Mouse (Mus musculus): Measurements from ENCODE around the gene Pcbp4.

Pcbp4 gene

DNA sequence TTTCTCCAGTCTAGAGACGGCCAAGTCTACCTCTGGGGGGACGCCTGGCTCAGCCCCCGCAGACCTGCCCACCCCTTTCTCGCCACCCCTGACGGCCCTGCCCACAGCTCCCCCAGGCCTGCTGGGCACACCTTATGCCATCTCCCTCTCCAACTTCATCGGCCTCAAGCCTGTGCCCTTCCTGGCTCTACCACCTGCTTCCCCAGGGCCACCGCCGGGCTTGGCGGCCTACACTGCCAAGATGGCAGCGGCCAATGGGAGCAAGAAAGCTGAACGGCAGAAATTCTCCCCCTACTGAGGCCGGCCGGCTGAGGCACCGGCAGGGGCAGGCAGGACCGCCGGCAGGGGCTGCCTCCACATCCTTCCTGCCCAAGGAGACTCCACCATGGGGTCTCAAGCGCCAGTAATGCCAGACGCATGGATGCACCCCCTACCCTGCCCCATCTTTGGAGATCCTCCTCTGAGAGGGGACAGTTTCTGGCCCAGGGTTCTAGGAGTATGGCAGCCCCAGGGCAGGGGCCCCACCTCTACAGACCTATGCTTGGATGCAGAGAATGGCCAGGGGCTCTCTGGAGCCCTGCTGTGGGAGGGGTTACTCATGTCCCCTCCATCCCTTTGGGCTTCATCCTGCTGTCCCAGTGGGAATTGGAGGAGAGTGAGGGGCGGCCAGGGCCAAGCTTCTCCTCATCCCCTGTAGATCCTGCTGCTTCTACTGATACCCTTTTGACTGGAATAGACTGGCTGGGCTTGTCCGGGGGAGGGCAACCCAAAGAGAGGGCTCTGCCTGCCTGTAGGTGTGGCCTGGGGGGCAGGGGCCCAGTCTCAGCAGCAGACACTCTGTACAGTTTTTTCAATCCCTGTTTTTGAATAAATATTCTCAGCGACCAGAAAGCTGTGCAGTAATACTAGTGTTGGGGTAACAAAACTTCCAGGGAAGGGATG, 10.3 kb downstream of the Pcbp4 start:
- DNase-seq (ENCODE audit: low spot score in 2 of 2) = no peak

DNA sequence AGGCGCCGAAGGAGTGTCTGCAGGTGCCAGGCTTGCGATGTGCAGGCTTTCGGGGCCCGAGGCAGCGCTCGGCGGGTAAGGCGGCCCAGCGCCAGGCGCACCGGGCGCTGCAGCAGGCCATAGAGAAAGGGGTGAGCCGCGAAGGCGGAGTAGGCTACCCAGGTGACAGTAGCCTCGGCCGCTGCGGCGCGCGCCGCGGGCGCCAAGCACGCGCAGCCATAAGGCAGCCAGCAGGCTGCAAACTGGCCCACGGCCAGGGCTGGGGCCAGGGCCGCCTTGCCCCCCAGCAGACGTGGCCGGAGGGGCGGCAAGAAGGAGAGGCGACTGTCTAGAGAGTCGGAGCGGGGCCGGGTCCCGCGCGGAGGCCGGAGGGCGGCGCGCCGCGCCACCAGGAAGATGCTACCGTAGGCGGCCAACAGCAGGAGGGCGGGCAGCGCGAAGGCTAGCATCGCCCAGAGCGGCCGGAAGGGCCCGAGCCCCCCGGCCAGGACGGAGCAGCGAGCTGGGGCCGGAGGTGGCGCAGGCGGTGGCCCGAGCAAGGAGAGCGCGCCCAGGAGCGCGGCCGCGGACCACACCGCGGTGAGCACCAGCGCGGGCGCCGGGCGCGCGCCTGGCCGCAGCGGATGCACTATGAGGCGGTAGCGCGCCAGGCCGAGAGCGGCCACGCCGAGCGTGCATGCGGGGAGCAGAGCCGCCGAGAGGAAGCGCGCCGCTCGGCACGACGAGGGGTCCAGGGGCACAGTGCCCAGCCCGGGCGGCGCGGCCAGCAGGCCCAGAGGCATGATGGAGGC, 11.9 kb downstream of the Pcbp4 start:
- no peak for DNase-seq (ENCODE audit: low spot score in 2 of 2)

DNA sequence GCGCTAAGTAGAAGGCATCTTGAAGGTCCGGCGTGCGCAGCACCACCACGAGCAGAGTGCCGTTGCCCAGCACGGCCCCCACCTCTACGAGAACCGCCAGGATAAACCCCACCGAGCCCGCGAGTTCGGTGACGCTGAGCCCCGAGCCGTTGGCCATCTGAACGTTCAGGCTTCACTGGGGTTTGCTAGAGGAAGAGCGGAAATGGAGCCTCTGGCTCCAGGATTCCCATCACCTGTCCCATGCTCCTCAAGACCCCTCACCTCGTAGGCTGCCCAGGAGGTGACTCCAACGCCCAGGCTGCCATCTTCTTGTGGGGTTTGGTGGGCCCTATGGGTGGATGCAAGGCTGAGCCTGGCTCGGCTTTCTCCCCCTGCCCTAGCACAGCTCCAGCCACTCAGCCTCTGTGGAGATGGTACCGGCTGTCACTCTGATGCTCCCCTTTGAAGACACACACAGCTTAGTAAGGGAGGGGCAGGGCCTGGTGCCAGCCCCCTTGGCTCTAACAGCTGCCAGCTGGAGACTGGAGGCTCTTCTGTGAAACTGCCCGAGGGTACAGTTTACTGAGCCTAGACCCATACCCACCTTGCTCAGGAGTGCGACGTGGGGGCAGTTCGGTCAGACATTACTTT, 12.6 kb downstream of the Pcbp4 start, which contains the start of gene Gpr62:
Gene Gpr62 (minus strand): TSS at position 368 of the 630 bp plus-strand sequence.
- no peak for DNase-seq (ENCODE audit: low spot score in 2 of 2)

DNA sequence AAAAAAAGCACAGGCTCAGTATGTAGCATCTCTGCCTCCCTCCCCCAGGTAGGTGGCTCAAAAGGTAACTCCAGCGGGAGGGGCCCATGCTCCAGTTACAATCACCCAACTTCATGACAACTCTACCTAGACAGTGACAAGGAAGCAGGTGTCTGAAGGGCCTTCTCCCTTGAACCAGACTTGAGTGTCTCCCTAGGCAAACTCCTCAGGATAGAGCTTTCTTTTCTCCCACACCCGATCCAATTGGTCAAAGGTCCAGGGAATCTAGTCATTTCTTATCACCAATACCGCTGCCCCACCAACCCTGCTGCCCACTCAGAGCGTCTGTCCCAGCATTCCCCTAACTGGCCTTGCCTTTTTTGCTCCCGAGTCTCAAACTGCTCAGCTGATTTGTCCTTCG, 13.6 kb downstream of the Pcbp4 start:
- DNase-seq (ENCODE audit: low spot score in 2 of 2) = no peak

DNA sequence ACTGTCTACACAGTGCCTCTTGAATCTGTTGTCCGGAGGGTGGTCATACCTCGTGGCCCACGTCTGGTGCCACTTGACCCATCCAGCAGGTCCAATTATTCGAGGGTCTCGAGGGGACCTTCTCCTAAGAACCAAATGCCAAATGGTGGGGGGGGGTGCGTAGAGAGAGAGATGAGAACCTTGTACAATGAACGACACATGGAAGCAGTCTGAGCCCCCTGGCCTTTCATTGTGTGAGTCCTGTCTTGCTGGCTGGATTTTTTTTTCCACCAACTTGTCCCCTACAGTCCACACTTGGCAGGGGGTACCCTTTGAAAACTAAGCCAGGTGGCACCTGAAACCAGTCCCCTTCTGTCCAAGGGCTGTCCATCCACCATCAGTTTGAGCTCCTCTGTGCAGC, 14.7 kb downstream of the Pcbp4 start:
- no peak for DNase-seq (ENCODE audit: low spot score in 2 of 2)

DNA sequence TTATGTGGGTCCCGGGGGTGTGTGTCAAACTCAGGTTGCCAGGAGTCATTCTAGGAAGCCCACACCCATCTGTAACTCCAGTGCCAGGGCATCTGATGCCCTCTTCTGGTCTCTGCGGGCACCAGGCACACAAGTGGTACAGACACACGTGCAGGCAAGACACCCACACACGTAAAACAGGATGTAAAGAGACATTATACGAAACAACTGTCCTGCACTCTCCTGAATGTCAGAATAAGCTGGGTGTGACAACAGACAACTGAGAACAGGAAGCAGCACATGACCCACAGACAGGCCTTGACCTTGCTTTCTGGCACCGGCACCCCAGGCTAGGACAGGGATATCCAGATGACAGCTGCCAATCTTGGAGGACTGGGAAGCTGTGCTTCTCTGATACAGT, 16.2 kb downstream of the Pcbp4 start:
- no peak for DNase-seq (ENCODE audit: low spot score in 2 of 2)

DNA sequence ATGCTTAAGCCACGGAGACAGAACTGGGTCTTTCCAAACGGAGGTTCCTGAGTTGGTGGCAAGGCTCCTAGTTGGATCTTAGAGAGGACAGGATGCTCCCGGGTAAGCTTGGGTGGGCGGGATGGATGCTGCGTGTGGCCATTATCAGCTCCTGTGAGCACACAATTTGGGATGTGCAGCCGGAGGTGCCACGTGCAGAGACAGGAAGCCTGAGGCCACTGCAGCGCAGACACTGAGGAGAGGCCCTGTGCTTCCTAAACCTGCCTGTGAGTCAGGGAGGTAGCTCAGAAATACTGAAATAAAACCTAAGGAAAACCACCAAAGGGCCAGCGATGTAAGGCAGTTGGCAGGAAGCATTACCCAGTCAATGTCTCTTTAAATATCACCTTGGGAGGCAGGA, 16.7 kb downstream of the Pcbp4 start:
- no peak for DNase-seq (ENCODE audit: low spot score in 2 of 2)

DNA sequence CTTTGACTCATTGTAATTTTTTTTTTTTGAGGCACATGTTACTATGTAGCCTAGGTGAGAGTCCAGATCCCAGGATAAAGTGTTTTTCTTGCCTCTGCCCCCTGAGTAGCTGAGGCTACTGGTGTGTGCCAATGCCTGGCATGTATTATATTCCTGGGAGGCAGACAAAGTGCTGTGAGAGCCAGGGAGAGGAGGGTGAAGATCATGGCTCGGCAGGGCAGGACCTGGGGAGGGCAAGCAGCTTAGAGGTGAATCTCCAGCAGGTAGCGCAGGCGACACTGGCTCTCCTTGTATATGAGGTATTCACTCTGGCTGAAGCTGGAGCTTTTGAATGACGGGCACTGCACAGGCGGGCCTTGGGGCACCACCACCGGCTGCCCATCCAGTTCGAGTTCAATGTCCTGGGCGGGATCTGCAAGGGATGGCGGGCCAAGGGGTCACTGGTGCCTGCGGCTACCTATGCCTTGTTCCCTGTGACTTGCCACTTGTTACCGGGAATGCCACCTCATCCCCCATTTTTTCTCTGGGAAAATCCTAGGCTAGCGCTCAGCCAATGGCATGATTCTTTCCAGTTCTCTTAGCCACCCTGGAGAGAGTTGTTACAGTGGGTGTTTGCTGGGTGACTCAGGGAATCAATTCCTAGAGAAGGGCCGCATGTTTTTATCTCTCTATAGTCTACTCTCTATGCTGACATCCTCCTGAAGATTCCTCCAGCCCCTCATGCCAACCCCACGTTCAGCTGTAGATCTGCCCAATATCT, 18.1 kb downstream of the Pcbp4 start:
- DNase-seq (ENCODE audit: low spot score in 2 of 2) = no peak

DNA sequence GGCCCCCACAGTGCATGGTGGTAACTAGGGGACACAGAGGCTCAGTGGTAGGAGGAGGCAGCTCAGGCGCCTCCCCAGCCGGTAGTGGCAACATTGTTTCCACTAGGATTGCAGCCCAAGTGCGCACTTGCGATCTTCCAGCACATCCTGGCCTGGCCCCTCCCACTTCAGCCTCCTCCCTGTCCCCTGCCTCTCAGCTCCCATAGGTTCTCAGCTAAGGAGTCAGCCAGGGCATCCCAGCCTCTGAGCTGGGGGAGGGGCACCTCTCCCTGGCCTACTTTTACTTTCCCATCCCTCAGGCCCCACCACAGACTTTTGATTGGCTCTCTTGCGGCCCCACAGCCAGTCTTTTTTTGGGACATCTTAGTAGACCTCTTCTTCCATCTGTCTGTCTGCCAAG, 18.8 kb downstream of the Pcbp4 start:
- DNase-seq (ENCODE audit: low spot score in 2 of 2) = no peak

DNA sequence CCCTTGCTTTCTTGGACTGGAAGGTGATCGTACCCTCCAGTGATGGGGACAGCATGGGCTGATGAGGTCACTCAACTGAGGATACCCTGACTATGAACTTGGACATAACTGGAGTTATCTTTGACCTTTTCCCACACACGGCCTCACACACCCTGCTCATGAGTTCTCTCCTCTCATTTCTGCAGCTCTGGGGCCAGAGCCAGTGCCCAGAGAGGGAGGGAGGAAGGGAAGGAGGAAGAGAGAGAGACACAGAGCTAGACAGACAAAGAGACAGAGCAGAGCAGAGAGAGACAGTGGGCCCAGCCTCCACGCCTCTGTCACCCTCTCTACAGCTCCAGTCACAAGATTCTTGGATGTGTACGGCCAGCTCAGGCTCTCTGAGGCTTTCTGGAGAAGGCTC, 19.2 kb downstream of the Pcbp4 start:
- no peak for DNase-seq (ENCODE audit: low spot score in 2 of 2)

DNA sequence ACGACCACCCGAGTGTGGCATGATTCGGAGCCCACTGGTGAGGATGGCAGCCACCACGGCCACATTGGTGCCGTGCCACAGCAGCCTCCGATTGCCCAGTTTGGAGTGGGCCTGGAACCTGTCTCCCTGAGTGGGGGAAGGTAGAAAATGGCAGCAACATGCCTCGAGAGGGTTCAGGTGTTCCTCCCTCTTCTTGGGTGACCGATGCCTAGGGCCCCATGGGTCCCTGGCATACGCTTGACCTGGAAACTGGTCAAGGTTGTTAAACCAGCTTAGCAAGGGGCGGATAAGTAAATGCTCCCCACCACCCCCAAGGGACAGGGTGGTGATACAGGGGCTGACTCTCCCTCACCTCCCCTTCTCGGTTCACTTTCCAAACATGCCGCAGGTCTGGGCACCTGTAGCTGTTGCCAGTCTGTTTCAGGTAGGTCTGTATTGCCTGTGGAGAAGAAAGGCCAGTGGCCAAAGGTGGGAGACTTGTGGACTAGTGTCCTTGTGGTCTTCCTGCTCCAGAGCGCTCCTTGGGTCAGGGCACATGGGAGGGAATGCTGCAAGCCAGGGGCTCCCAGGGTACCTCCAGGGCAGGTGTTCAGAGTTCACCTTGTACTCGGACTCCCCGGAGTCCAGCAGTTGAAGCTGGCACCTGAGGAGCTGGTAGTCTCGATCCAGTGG, 20.1 kb downstream of the Pcbp4 start:
- peak in 1 of 2 experiments; percentile 60 for DNase-seq (ENCODE audit: low spot score in 2 of 2)

DNA sequence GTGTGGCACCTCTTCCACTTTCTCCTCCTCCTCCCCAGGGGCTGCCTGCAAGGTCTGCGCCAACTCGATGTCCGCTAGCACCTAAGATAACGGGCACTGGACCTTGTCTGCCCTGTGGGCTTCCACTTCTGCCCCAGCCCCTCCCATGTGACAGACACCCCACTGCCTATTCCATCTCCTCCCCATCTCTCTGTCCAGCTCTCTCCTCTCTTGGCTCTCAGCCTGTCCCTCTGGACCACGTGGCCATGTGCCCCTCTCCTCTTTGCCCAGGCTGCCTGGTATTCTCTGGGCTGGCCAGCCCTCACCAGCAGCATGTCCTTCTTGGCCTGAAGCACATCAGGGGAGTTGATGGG, 20.6 kb downstream of the Pcbp4 start:
- DNase-seq (ENCODE audit: low spot score in 2 of 2) = peak; percentile 11 to 62

DNA sequence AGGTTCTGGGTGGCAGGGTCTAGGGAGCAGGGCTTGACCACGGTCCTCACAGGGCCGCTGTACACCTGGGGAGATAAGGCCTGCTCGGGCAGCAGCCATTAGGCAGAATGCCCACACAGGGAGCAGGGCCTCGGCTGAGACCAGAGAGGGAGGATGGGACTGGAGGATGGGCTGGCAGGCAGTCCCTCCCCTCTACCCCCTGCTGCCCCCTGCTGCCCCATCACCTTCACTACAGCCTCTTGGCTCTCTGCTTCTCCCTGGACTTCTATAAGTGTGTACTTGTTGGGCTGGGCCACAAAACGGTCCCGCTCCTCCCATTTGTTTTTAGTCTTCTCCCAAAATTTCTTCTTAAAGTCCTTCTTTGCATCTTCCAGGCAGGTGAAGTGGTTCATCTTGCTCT, 21.4 kb downstream of the Pcbp4 start:
- peak; percentile 66 to 87 for DNase-seq (ENCODE audit: low spot score in 2 of 2)

DNA sequence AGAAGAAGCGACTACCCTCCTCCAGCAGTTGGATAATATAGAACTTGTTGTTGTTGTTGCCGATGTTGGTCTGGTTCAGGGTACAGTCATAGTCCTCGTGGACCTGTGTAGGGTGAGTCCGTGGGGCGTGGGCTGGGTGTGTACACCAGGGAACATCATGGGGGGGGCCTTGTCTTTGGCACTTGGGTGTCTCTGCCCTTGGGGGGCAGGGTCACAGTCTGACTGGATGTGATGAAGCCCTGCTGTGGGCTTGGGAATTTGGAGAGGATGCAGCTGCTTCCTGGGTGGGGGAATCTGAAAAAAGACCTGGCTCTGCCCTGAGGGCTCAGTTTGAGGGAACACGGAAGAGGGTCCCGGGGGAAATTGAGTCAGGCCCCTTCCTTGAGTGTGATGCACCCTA, 22.0 kb downstream of the Pcbp4 start:
- DNase-seq (ENCODE audit: low spot score in 2 of 2) = peak; percentile 12 to 63

DNA sequence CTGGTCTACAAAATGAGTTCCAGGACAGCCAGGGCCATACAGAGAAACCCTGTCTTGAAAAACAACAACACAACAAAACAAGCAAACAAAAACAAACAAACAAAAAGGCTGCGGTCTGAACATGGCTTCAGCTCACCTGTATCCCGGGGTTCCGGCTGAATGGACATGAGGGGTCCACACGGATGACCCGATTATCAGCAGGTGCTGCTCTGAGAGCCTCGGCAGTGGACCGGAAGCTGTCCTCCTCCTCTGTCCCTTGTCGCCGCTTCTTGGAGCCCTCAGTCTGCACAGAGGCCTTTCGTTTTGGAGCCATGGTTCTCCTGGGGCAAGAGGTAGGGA, 22.5 kb downstream of the Pcbp4 start, which contains the start of gene Rrp9:
Gene Rrp9 (plus strand): TSS at position 301 of the 339 bp plus-strand sequence.
- no peak for DNase-seq (ENCODE audit: low spot score in 2 of 2)

DNA sequence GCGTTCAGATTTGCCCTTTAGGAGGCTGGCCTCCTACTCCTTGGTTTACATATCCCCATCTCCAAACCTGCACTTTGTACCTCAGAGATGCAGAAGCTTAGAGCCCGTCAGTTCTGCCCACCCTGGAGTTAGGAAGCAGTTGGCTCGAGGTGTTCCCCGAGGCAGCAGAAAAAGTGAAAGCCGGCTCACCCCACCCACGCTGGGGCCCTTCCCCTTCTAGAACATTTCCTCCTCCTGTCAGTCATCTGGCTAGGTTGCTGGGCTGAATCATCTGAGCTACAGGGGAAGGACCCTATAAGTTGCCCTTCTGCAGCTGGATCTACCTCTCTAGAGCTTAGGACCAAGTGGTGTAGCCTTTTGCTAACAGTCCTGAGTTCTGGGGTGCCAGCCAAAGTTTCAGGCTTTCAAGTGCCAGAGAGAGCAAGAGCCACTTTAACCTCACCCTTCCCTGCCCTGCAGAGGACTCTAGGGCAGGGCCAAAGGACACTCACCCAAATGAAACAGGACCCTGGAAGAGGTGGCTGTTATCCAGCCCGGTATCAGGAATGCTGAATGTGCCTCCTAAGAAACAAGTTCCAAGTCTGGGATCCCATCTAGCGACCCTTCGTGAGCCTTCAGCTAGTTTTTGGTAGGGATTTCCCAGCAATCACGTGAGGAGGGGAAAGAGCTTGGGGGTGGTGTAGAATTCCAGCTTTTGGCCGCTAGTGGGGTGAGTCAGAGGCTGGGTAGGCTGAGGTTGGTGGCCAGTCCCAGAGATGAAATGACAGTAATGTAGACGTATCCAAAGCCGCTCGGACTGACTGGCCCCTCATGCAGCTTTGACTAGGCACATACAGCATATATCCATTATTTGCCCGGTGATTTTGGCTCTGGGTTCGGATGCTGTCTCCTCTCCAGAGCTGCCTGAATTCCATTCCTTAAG, 23.2 kb downstream of the Pcbp4 start:
- peak; percentile 60 to 76 for DNase-seq (ENCODE audit: low spot score in 2 of 2)

DNA sequence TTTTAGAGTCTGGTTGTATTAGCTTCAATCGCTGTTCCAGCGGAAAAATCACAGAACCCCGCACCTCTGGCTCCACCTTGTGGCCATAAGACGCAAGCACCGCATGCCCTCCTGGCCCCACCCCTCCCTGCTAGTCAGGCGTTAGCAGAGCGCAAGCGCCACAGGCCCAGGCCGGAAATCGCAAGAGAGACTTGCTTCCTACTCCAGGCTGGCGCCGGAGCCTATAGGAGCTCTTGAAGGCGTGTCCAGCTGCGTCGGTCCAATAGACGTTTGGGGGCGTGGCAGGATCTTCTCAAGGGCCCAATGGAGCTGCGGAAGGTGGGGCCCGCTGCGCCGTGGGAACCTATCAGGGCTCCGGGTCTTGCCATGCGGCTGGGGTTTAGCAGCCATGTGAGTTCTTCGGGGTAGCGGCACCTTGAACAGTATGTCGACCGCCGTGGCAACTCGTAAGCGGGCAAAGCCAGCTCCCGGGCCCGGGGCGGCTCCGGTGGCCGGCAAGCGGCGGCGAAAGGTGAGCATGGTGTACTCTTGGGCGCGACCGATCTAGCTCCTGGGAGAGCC, 23.9 kb downstream of the Pcbp4 start, which contains the start of gene Parp3:
Gene Parp3 (minus strand): TSS at position 26 of the 561 bp plus-strand sequence.
- peak; percentile 97 for DNase-seq (ENCODE audit: low spot score in 2 of 2)

DNA sequence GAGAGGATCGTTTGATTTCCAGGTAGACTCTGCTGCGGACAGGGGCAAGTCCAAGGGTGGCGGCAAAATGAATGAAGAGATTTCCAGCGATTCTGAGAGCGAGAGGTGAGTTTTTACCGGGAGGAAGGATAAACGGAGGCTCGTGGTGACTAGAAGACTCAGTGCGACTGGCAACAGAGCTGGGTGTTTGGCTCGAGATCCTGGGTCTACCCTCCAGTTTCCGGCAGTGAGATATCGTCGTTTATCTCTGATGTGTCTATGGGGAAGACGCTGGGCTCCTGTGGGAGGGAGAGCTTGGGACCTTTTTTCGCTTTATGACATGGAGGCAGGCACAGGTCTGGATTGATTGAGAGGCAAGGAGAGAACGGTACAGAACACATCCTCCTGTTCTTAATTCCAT, 24.6 kb downstream of the Pcbp4 start:
- peak; percentile 11 to 58 for DNase-seq (ENCODE audit: low spot score in 2 of 2)

DNA sequence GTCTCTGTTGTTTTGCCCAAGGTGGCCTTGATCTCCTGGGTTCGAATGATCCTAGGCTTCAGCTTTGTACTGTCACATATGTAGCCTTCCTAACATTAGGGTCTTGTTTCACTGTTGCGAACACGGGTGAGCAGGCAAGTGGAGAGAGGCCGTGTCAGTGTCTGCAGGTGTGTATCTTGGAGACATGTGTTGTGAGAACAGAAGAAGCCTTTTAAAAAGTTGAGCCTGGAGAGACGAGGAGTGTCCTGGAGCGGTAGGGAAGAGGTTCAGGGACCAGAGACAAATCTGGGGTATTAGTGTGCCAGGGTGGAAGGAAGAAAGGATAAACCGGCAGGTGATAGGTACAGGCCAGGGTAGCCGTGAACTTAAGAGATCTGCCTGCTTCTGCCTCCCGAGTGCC, 25.0 kb downstream of the Pcbp4 start:
- peak; percentile 7 to 54 for DNase-seq (ENCODE audit: low spot score in 2 of 2)

DNA sequence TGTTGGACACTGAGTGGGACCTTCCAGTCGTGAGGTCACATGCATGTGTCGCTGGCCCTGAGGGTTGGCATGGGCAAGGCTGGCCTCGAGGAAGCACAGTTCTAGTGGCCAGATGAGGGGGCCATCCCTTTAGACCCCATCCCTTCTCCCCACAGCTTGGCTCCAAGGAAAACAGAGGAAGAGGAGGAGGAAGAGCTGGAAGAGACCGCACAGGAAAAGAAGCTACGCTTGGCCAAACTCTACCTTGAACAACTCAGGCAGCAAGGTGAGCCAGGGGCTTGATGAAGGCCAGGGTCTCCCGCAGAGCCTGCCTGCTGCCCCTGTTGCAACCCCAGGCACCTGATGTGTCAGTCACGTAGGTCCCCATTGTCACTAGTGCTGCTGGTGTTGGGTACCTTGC, 27.4 kb downstream of the Pcbp4 start:
- peak; percentile 11 to 54 for DNase-seq (ENCODE audit: low spot score in 2 of 2)

All from spleen, postnatal 4 days (tissue).